Mouse (Mus musculus) hindbrain, embryonic 13.5 days (tissue): Measurements from ENCODE around the gene She. TPM values are rescaled to one million over a fixed set of nuclear protein-coding genes. Genes with fewer than 3 reads are reported as not detected.
"Not testable (repeated sequence)": the region's sequence is repeated elsewhere in the genome, so short reads cannot be mapped to it uniquely, and the experiment has no call there.

Source experiments
- ATAC-seq: fragments of 200-750 bp; cut with Nextera tagmentation; 2 replicates; pipeline ENCODE4 v1.8.0; 2017; ENCODE audit warnings: moderate TSS enrichment; ENCODE audit not compliant: low FRiP score
- H3K27ac ChIP-seq: fragments of 300-500 bp; sonication (generic); 2 replicates; pipeline ENCODE4 v1.5.1; 2015; ENCODE audit warnings: inconsistent platforms, mild to moderate bottlenecking, moderate library complexity
- H3K27me3 ChIP-seq: fragments of 300-500 bp; sonication (generic); 2 replicates; pipeline ENCODE4 v1.6.1; 2015; ENCODE audit warnings: mild to moderate bottlenecking, inconsistent platforms
- H3K36me3 ChIP-seq: fragments of 300-500 bp; sonication (generic); 2 replicates; pipeline ENCODE4 v1.6.1; 2015; ENCODE audit warnings: mild to moderate bottlenecking, inconsistent platforms
- H3K4me1 ChIP-seq: fragments of 300-500 bp; sonication (generic); replicated peaks from 2 replicates; pipeline ENCODE4 v1.6.1; 2015; ENCODE audit warnings: inconsistent platforms
- H3K4me2 ChIP-seq: fragments of 300-500 bp; sonication (generic); 2 replicates; pipeline ENCODE4 v1.6.1; 2015; ENCODE audit warnings: inconsistent platforms, mild to moderate bottlenecking, moderate library complexity
- H3K4me3 ChIP-seq: fragments of 300-500 bp; sonication (generic); 2 replicates; pipeline ENCODE4 v1.5.1; 2015; ENCODE audit warnings: mild to moderate bottlenecking, inconsistent platforms
- H3K9ac ChIP-seq: fragments of 300-500 bp; sonication (generic); 2 replicates; pipeline ENCODE4 v1.6.1; 2015; ENCODE audit warnings: mild to moderate bottlenecking, inconsistent platforms
- H3K9me3 ChIP-seq: fragments of 300-500 bp; sonication (generic); 2 replicates; pipeline ENCODE4 v1.6.1; 2016; ENCODE audit warnings: inconsistent platforms
- WGBS: fragments of 180-500 bp; shearing (Covaris S2); methylation state at CpG from one replicate; pipeline ENCODE4 v1.1.7; 2015; 5-methylcytosine and 5-hydroxymethylcytosine counted together
- polyA plus RNA-seq: library from polyadenylated mRNA; unstranded; fragments of >200 nt; fragmentation: Nextera tagmentation; extraction: Ambion mirVana; gene quantifications from 2 replicates; pipeline ENCODE4 v1.2.1, GENCODE M21; 2015

Gene She
- 1.7 and 2.1 TPM in 2 replicates for polyA plus RNA-seq

GRCm38 (mm10) chr3:89830815-89831591 is at the start of gene She:
She (plus strand) TSS chr3:89831370.
- Histone ChIP-seq H3K4me3 (peak within 1 kb of the TSS; percentile 40), H3K27me3 (peaks cover 79% of the 10 kb centered on the region), H3K4me2 (peak within 1 kb of the TSS; percentile 56), H3K9ac (peak within 1 kb of the TSS; percentile 67), H3K4me1 (peaks cover 12% of the 10 kb centered on the region), H3K36me3 (no peaks in the 10 kb centered on the region), H3K9me3 (no peaks in the 10 kb centered on the region), H3K27ac (no peak within 1 kb of the TSS; the same call in 1 of the 2 replicates)
- WGBS = 2% methylated on average over 81 of the region's 96 CpGs
- ATAC-seq = no peak

GRCm38 (mm10) chr3:89781640-89782039 is 49.5 kb upstream of the She start:
- 89% methylated on average over 5 of the region's 5 CpGs for WGBS
- ATAC-seq = no peak

GRCm38 (mm10) chr3:89784991-89785753 is 46.0 kb upstream of the She start:
- H3K4me2 ChIP-seq = no peak overlapping the region
- H3K9me3 ChIP-seq = no peaks in the 10 kb centered on the region
- H3K4me3 ChIP-seq = no peak overlapping the region
- no peak for ATAC-seq
- peaks cover 40% of the 10 kb centered on the region for H3K36me3 ChIP-seq
- H3K9ac ChIP-seq = peak overlapping the region; percentile 24; the same call in 1 of the 2 replicates
- WGBS = 28% methylated on average over 11 of the region's 11 CpGs
- no peak overlapping the region for H3K27ac ChIP-seq
- no peaks in the 10 kb centered on the region for H3K27me3 ChIP-seq
- H3K4me1 ChIP-seq = peaks cover 9% of the 10 kb centered on the region

More at GRCm38 (mm10) chr3:89781640-89782039, 49.5 kb upstream of the She start:
- Histone ChIP-seq H3K27ac (no peak overlapping the region), H3K9me3 (no peaks in the 10 kb centered on the region), H3K4me3 (no peak overlapping the region), H3K4me1 (peaks cover 10% of the 10 kb centered on the region), H3K36me3 (peaks cover 74% of the 10 kb centered on the region), H3K9ac (no peak overlapping the region), H3K4me2 (no peak overlapping the region), H3K27me3 (no peaks in the 10 kb centered on the region)

GRCm38 (mm10) chr3:89786275-89786674 is 44.9 kb upstream of the She start:
- Histone ChIP-seq H3K4me2 (no peak overlapping the region), H3K9ac (no peak overlapping the region), H3K4me1 (peaks cover 9% of the 10 kb centered on the region), H3K27ac (no peak overlapping the region), H3K4me3 (no peak overlapping the region), H3K27me3 (no peaks in the 10 kb centered on the region), H3K36me3 (peaks cover 29% of the 10 kb centered on the region), H3K9me3 (no peaks in the 10 kb centered on the region)
- 84% methylated on average over 6 of the region's 6 CpGs for WGBS
- no peak for ATAC-seq

- ATAC-seq = no peak
- Histone ChIP-seq H3K9me3 (no peaks in the 10 kb centered on the region), H3K27me3 (no peaks in the 10 kb centered on the region), H3K27ac (no peak overlapping the region), H3K9ac (no peak overlapping the region), H3K4me3 (no peak overlapping the region), H3K36me3 (peaks cover 3% of the 10 kb centered on the region), H3K4me2 (no peak overlapping the region), H3K4me1 (peaks cover 9% of the 10 kb centered on the region)
- WGBS = 76% methylated on average over 16 of the region's 16 CpGs
These were observed 42.4 kb upstream of the She start for GRCm38 (mm10) chr3:89788680-89789352.

- Histone ChIP-seq H3K9ac (no peak overlapping the region), H3K36me3 (no peaks in the 10 kb centered on the region), H3K27ac (no peak overlapping the region), H3K4me3 (no peak overlapping the region), H3K4me1 (no peaks in the 10 kb centered on the region), H3K9me3 (no peaks in the 10 kb centered on the region), H3K27me3 (no peaks in the 10 kb centered on the region), H3K4me2 (no peak overlapping the region)
- ATAC-seq = no peak
- WGBS = 62% methylated on average over 2 of the region's 2 CpGs
These were observed 36.6 kb upstream of the She start for GRCm38 (mm10) chr3:89794616-89795015.

- no peak for ATAC-seq
- Histone ChIP-seq H3K36me3 (no peaks in the 10 kb centered on the region), H3K27me3 (no peaks in the 10 kb centered on the region), H3K4me2 (no peak overlapping the region), H3K4me3 (no peak overlapping the region), H3K4me1 (no peaks in the 10 kb centered on the region), H3K9ac (no peak overlapping the region), H3K27ac (no peak overlapping the region), H3K9me3 (no peaks in the 10 kb centered on the region)
- 72% methylated on average over 5 of the region's 5 CpGs for WGBS
These were observed 35.4 kb upstream of the She start for GRCm38 (mm10) chr3:89795746-89796145.

GRCm38 (mm10) chr3:89796358-89796757 is 34.8 kb upstream of the She start:
- Histone ChIP-seq H3K27me3 (no peaks in the 10 kb centered on the region), H3K27ac (no peak overlapping the region), H3K4me1 (no peaks in the 10 kb centered on the region), H3K36me3 (no peaks in the 10 kb centered on the region), H3K9me3 (no peaks in the 10 kb centered on the region), H3K4me2 (no peak overlapping the region), H3K9ac (no peak overlapping the region), H3K4me3 (no peak overlapping the region)
- ATAC-seq = no peak
- WGBS = 64% methylated on average over 4 of the region's 4 CpGs

- Histone ChIP-seq H3K27me3 (no peaks in the 10 kb centered on the region), H3K4me2 (no peak overlapping the region), H3K9me3 (no peaks in the 10 kb centered on the region), H3K9ac (no peak overlapping the region), H3K4me3 (no peak overlapping the region), H3K36me3 (no peaks in the 10 kb centered on the region), H3K27ac (no peak overlapping the region), H3K4me1 (no peaks in the 10 kb centered on the region)
- ATAC-seq = no peak
- WGBS = 88% methylated on average over 3 of the region's 3 CpGs
These were observed 32.7 kb upstream of the She start for GRCm38 (mm10) chr3:89798518-89798917.

- no peak overlapping the region for H3K9ac ChIP-seq
- WGBS = 12% methylated on average over 13 of the region's 13 CpGs
- ATAC-seq = no peak
These were observed 31.7 kb upstream of the She start for GRCm38 (mm10) chr3:89799476-89799875.

GRCm38 (mm10) chr3:89800078-89800477 is 31.1 kb upstream of the She start:
- not testable (repeated sequence) for H3K4me1 ChIP-seq, H3K4me2 ChIP-seq, H3K27me3 ChIP-seq, H3K9ac ChIP-seq, H3K9me3 ChIP-seq, H3K36me3 ChIP-seq, H3K27ac ChIP-seq, H3K4me3 ChIP-seq, ATAC-seq
- WGBS = 33% methylated on average over 3 of the region's 3 CpGs

More at GRCm38 (mm10) chr3:89799476-89799875, 31.7 kb upstream of the She start:
- Histone ChIP-seq H3K4me2 (no peak overlapping the region), H3K9me3 (no peaks in the 10 kb centered on the region), H3K4me1 (no peaks in the 10 kb centered on the region), H3K27ac (no peak overlapping the region), H3K36me3 (no peaks in the 10 kb centered on the region), H3K4me3 (no peak overlapping the region), H3K27me3 (no peaks in the 10 kb centered on the region)

- Histone ChIP-seq H3K27ac (no peak overlapping the region), H3K4me1 (no peaks in the 10 kb centered on the region), H3K9ac (no peak overlapping the region), H3K36me3 (no peaks in the 10 kb centered on the region), H3K27me3 (no peaks in the 10 kb centered on the region), H3K9me3 (no peaks in the 10 kb centered on the region), H3K4me3 (no peak overlapping the region), H3K4me2 (no peak overlapping the region)
- ATAC-seq = no peak
- 74% methylated on average over 5 of the region's 5 CpGs for WGBS
These were observed 30.2 kb upstream of the She start for GRCm38 (mm10) chr3:89800774-89801506.
